Mouse (Mus musculus) megakaryocyte, embryonic 14.5 days (primary cell): Measurements from ENCODE around the gene Glyat. TPM values are rescaled to one million over a fixed set of nuclear protein-coding genes. Genes with fewer than 3 reads are reported as not detected.
"Not testable (repeated sequence)": the region's sequence is repeated elsewhere in the genome, so short reads cannot be mapped to it uniquely, and the experiment has no call there.

ENCODE experiments used
- H3K27me3 ChIP-seq: replicated peaks from 2 replicates; pipeline ENCODE3; 2012; ENCODE audit warnings: inconsistent platforms
- H3K36me3 ChIP-seq: replicated peaks from 2 replicates; pipeline ENCODE3; 2012; ENCODE audit warnings: low read length, inconsistent platforms, mixed read lengths
- H3K4me1 ChIP-seq: 2 replicates; pipeline ENCODE4 v1.6.1; 2012; ENCODE audit warnings: inconsistent platforms
- H3K4me3 ChIP-seq: replicated peaks from 2 replicates; pipeline ENCODE3; 2012; ENCODE audit warnings: moderate library complexity, mild to moderate bottlenecking, inconsistent platforms
- H3K9me3 ChIP-seq: 2 replicates; pipeline ENCODE4 v1.6.1; 2012; ENCODE audit warnings: inconsistent platforms
- FLI1 ChIP-seq: IDR thresholded peaks from 2 replicates; pipeline ENCODE4 v1.6.1; 2012; ENCODE audit warnings: low read length, inconsistent platforms, mixed read lengths
- GATA1 ChIP-seq: IDR thresholded peaks from 3 replicates; pipeline ENCODE4 v1.6.1; 2012; ENCODE audit warnings: mixed read lengths, low read length, inconsistent platforms, borderline replicate concordance
- polyA plus RNA-seq: library from polyadenylated mRNA; stranded (reverse); fragments of >175 nt; gene quantifications from 2 replicates; pipeline ENCODE4 v1.2.3, GENCODE M21; 2012; ENCODE audit warnings: low replicate concordance; ENCODE audit not compliant: insufficient read depth

Glyat gene
- polyA plus RNA-seq, 1 experiment, result not detected

DNA sequence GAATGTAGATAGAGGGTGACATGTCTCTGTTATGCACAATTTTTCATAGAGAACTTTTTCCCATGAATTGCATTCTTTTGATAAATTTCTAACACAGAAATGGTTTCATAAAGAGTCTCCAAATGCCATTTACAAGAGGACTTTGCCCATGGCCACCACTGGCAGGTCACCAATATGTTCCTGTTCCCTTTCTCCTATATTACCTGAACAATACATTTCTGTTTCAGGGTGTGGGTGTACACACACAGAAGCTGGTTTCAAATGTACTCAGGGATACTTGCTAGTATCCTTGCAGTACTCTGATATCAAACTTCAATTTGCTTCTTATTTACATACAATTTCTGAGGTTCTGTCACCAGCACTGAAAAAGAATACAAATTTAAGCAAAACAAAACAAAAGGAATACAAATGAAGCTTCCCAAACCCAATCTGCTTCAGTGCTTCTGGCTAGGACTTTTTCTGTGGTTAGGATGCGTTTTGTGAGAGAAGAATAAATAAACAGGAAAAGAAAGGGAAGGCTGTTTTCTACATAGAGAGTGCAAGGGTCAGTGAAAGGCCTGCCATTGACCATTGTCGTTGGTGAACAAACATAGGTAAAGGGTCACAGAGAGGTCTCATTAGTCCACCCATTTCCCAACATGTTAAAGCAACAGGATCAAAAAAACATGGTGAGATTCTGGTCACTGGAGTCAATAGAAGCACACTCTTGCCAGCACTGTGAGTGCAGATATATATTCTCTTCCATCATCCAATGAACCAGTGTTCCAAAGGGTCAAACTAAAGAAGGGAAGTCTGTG lies 32.2 kb upstream of the Glyat start:
- no peak for TF ChIP-seq GATA1
- TF ChIP-seq FLI1, result no peak
- Histone ChIP-seq H3K9me3 (no peaks in the 10 kb centered on the region), H3K4me1 (peaks cover 24% of the 10 kb centered on the region), H3K4me3 (no peak overlapping the region), H3K36me3 (no peaks in the 10 kb centered on the region), H3K27me3 (peaks cover 17% of the 10 kb centered on the region)

DNA sequence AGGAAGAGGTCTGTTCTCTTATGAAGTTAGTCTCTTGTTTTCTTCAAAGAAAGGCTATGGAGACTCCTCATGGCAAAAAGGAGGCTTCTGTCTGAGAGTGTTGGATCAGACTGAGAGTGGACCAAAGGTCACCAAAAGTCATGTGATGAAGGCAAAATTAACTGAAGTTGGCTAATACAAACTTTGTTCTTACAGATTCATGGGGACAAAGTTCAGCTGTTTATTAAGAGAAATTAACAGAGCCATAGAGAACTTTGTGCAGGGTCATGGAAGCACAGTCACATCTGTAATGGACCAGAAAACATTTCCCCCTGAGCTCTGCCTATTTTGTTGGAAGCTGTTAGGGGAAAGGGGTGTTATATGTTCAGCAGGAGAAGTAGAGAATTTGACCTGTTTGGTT lies 24.8 kb upstream of the Glyat start:
- no peak overlapping the region for H3K4me3 ChIP-seq
- no peaks in the 10 kb centered on the region for H3K27me3 ChIP-seq
- no peaks in the 10 kb centered on the region for H3K4me1 ChIP-seq
- TF ChIP-seq GATA1 (no peak), FLI1 (no peak)
- H3K9me3 ChIP-seq, result no peaks in the 10 kb centered on the region
- H3K36me3 ChIP-seq, result no peaks in the 10 kb centered on the region

DNA sequence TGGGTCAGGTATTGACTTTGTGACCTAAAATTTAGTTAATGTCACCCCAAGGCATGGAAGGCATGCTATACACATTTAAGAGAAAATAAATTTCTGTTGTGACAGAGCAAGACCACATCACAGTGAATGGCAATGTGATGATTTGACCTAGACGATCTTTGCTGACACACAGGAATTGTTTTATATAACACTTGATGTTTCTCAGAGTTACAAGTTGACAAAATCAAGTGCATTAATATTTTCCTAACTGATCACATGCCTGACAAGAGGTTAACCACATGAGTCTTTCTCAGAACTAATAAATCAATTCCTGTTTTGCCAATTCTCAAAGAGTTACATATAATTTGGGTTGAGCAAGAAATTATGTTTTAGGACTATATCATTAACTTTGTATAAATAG lies 19.5 kb upstream of the Glyat start:
- Histone ChIP-seq H3K4me3 (no peak overlapping the region), H3K9me3 (no peaks in the 10 kb centered on the region), H3K4me1 (no peaks in the 10 kb centered on the region), H3K36me3 (no peaks in the 10 kb centered on the region), H3K27me3 (no peaks in the 10 kb centered on the region)
- TF ChIP-seq FLI1 (no peak), GATA1 (no peak)

DNA sequence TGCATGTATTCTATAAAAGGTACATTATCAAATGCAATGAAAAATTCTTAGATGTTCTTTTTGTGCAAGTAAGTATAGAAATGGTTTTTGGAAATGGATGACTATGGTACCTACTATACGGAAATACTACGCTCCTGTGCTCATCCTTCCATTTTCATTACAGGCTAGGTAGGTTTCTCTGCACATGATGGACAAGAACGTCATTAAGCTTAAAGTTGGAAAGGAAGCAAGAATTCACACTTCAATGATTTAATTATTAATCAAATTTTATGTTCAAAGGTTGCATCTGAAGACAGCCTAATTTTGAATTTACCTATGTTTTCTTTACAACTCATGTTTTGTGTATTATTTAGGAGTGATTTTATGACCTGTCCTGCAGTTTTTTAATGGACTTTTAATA lies 1.2 kb downstream of the Glyat start:
- H3K4me1 ChIP-seq, result no peaks in the 10 kb centered on the region
- H3K4me3 ChIP-seq, result no peak overlapping the region
- no peaks in the 10 kb centered on the region for H3K36me3 ChIP-seq
- H3K9me3 ChIP-seq, result no peaks in the 10 kb centered on the region
- H3K27me3 ChIP-seq, result no peaks in the 10 kb centered on the region
- TF ChIP-seq FLI1 (no peak), GATA1 (no peak)

DNA sequence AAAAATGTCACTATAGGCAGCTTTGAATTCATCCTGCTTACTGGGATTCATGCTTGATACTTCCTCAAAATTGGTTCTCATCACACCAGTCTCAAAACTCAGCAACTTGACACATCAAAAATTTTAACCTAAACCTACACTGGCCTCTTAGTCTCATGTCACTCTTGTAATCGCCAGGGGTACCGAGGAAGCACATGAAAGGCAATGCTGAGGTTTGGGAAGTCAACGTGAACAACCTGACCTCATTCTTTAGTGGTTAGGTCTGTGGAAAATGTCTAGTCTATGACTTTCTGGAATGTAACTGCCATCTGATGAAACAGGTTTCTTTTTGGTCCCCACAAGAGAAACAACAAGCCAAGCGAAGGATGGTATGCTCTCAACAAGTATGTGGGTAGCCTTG lies 1.9 kb downstream of the Glyat start:
- Histone ChIP-seq H3K4me1 (peaks cover 2% of the 10 kb centered on the region; the same call in 1 of the 2 replicates), H3K27me3 (no peaks in the 10 kb centered on the region)
- no peak for TF ChIP-seq GATA1
- no peak for TF ChIP-seq FLI1

DNA sequence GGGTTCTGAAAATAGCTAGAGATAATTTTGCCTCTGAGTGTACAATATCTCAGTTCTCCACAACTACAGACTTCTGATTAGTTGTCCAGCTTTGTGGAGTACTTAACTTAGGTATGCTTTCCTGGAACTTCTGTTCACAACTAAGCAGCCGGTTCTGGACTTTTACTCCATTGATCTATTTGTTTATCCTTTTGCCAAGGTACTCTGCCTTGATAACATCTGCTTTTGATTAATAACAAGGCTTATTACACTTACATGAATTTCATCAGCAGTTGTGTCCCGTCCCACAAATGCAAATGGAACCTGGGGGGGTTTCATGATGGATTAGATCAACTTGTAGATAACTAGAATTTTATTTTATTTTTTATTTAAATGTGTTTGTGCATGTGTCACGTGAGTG lies 3.8 kb downstream of the Glyat start:
- no peaks in the 10 kb centered on the region for H3K36me3 ChIP-seq
- H3K27me3 ChIP-seq, result no peaks in the 10 kb centered on the region
- no peaks in the 10 kb centered on the region for H3K9me3 ChIP-seq
- peaks cover 3% of the 10 kb centered on the region; the same call in 1 of the 2 replicates for H3K4me1 ChIP-seq
- no peak for TF ChIP-seq FLI1
- TF ChIP-seq GATA1, result no peak
- H3K4me3 ChIP-seq, result no peak overlapping the region

More for the DNA sequence above, 1.9 kb downstream of the Glyat start:
- Histone ChIP-seq H3K36me3 (no peaks in the 10 kb centered on the region), H3K4me3 (no peak overlapping the region), H3K9me3 (no peaks in the 10 kb centered on the region)

DNA sequence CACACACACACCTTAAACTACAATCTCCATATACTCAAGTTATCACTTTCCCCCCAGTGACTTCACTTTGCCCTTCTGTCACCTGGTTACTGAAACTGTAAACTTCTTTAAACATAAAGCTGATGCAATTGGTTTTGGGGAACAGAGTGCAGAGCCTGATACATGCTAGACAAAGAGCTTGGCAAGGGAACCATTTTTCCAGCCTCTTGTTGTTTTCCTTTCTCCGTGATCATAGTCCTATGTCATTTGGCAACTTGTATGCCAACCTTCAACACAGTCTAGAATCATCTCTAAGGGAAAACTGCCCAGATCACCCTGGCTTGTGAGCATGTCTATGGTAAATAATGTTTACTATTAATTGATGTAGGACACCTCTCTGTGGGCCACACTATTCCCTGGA lies 4.9 kb downstream of the Glyat start:
- Histone ChIP-seq H3K27me3 (no peaks in the 10 kb centered on the region), H3K9me3 (no peaks in the 10 kb centered on the region), H3K36me3 (no peaks in the 10 kb centered on the region), H3K4me3 (no peak overlapping the region), H3K4me1 (peaks cover 3% of the 10 kb centered on the region; the same call in 1 of the 2 replicates)
- TF ChIP-seq FLI1, result no peak
- TF ChIP-seq GATA1, result no peak

DNA sequence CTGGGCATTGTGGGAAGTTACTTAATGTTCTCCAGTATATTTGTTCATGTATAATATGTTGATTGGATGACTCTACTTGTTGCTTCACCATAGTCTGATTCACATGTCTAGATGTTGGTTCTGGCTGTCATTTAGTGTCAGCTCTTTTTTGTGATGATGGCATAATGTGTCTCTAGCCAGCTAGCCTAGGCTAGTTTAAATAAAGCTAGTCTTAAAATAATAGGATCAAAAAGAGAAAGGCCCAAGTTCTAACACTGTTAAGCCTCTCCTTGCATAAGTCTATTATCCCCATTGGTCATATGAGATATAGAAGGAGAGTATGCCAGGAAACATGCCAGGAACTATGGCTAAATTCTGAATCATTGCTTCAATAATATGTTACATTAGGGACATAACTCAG lies 16.4 kb downstream of the Glyat start:
- H3K4me3 ChIP-seq, result no peak overlapping the region
- H3K9me3 ChIP-seq, result peaks cover 5% of the 10 kb centered on the region; the same call in 1 of the 2 replicates
- no peak for TF ChIP-seq GATA1
- no peak for TF ChIP-seq FLI1
- no peaks in the 10 kb centered on the region for H3K4me1 ChIP-seq
- H3K27me3 ChIP-seq, result no peaks in the 10 kb centered on the region
- H3K36me3 ChIP-seq, result no peaks in the 10 kb centered on the region

DNA sequence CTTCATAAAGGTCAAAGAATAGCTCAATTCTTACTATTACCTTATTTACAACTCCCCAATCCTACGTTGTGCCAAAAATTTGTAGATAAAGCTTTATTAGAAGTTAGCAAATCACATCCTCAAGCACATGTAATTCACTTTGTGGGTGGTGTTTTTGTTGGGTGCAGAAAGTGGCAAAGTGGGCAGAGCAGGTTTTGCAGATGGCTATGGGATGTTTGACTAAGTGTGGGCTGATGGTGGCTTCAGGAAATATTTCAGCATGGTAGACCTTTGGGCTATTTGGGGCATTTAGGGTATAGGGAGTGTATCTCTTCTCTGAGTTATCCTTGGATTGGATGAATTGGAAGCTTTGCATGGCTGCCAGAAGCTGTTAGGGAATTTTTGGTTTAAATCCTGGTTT lies 33.0 kb downstream of the Glyat start:
- H3K36me3 ChIP-seq, result no peaks in the 10 kb centered on the region
- no peaks in the 10 kb centered on the region for H3K27me3 ChIP-seq
- H3K9me3 ChIP-seq, result peaks cover 5% of the 10 kb centered on the region; the same call in 1 of the 2 replicates
- no peak overlapping the region for H3K4me3 ChIP-seq
- no peaks in the 10 kb centered on the region for H3K4me1 ChIP-seq
- TF ChIP-seq GATA1 (no peak), FLI1 (no peak)

DNA sequence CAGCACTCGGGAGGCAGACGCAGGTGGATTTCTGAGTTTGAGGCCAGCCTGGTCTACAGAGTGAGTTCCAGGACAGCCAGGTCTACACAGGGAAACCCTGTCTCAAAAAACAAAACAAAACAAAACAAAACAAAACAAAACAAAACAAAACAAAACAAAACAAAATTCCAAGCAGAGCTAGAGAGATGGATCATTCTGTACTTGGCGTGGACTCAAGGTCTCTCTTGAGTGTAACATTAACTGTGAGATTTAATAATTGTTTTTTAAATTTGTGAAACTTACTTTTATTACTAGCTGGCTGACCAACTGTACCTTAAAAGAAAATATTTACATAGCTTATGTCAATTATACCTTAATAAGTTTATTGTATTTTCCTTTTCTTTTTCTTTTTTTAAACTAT lies 35.5 kb downstream of the Glyat start:
- not testable (repeated sequence) for H3K36me3 ChIP-seq, H3K9me3 ChIP-seq, H3K27me3 ChIP-seq, H3K4me3 ChIP-seq, H3K4me1 ChIP-seq
